9 mouse cellular contexts compared by ENCODE assay signal in the genomic region with DNA sequence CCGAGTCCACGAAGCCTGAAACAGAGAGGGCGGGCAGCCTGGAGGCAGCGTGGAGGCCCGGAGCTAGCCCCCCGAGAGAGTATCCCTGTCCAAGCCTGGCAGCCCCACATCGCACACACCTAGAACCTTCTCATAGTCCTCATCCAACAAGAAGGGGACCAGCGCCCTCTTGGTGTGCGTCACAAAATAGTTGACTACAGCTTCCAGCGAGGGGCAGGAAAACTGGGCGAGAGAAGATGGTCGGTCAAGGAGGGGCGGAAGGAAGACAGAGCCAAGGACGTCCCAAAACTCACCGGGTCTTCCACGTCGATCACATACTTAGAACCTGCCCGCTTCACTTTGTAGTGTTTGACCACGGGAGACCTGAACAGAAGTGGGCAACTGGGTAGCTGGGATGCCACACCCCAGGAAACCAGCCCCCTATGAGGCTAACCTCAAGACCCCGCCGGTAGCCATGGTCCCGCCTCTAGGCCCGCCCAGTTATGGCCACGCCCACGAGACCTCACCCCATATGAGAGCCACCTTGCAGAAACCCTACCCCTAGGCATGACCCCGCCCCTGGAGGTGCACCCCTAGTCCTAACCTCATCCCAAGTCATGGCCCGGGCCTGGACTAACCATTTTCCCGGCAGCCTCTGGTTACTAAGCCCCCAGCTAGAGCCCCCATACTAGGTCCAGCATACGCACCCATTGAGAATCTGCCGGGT. TPM values are rescaled to one million over a fixed set of nuclear protein-coding genes. Genes with fewer than 3 reads are reported as not detected.
DNase-seq lines count a peak whose midpoint lies in the region; ATAC-seq and TF ChIP-seq lines count a peak whose summit lies in the region.
"Had no signal": no experiment of that assay in that cellular context is flagged by ENCODE, and none has a peak within 500 bp of the region (broad histone marks: within the 10 kb centered on the region; RNA-seq: fewer than 3 reads in every experiment).

No protein-coding gene starts in this region.

- no peak for TF ChIP-seq CTCF in cerebellum, adult 2 months (IDR thresholded peaks at IDR 0.05; ENCODE audit: borderline replicate concordance, insufficient read depth, low read depth, low read length)

- H3K4me3 ChIP-seq in kidney, embryonic 15.5 days (replicated peaks) = peak overlapping the region; percentile 20
- no peak overlapping the region; the same call in 1 of the 2 replicates for H3K4me3 ChIP-seq in hindbrain, embryonic 11.5 days (ENCODE audit: low read depth, low read length)
- no peak overlapping the region for H3K4me3 ChIP-seq in midbrain, embryonic 14.5 days (replicated peaks; ENCODE audit: low read depth, low read length)
- no peak overlapping the region for H3K4me3 ChIP-seq in cerebellum, adult 2 months (replicated peaks; ENCODE audit: insufficient read depth, low read depth, low read length)

- no peak for TF ChIP-seq POLR2A in cerebellum, adult 2 months (IDR thresholded peaks at IDR 0.05; ENCODE audit: borderline replicate concordance, insufficient read depth, low read length)

- no peak for DNase-seq in kidney, adult 11 months
- no peak for DNase-seq in hindbrain, embryonic 11.5 days (ENCODE audit: low spot score)
- DNase-seq in midbrain, embryonic 14.5 days = no peak
- no peak for DNase-seq in cerebellum, adult 2 months
- no peak for DNase-seq in layer of hippocampus, postnatal 14 days (ENCODE audit: low spot score in 2 of 2)
- DNase-seq: cerebellum, postnatal 10 days had no signal

- H3K27ac ChIP-seq in kidney, embryonic 15.5 days = no peak overlapping the region
- no peak overlapping the region for H3K27ac ChIP-seq in hindbrain, embryonic 11.5 days (ENCODE audit: low read depth, low read length)
- H3K27ac ChIP-seq in midbrain, embryonic 14.5 days (replicated peaks; ENCODE audit: low read depth, low read length) = no peak overlapping the region
- H3K27ac ChIP-seq in cerebellum, adult 2 months (ENCODE audit: insufficient read depth, low read length) = no peak overlapping the region

- no peaks in the 10 kb centered on the region for H3K36me3 ChIP-seq in kidney, embryonic 15.5 days
- no peaks in the 10 kb centered on the region for H3K36me3 ChIP-seq in hindbrain, embryonic 11.5 days (ENCODE audit: control insufficient read depth, insufficient read depth, low read length)
- peaks cover 27% of the 10 kb centered on the region for H3K36me3 ChIP-seq in midbrain, embryonic 14.5 days (ENCODE audit: control insufficient read depth, insufficient read depth, low read length)

- peak; percentile 44 for ATAC-seq in kidney, embryonic 15.5 days (replicated peaks; ENCODE audit: low FRiP score)
- peak; percentile 33 for ATAC-seq in common myeloid progenitor, adult 5-6 weeks (replicated peaks; ENCODE audit: low read depth, poor library complexity, severe bottlenecking)
- peak; percentile 31 for ATAC-seq in hindbrain, embryonic 11.5 days (ENCODE audit: low FRiP score)
- peak; percentile 32; the same call in 1 of the 2 replicates for ATAC-seq in midbrain, embryonic 14.5 days (ENCODE audit: low FRiP score, low TSS enrichment)
- no peak for ATAC-seq in frontal cortex, adult (ENCODE audit: low TSS enrichment)

- H3K4me2 ChIP-seq in kidney, embryonic 15.5 days = peak overlapping the region; percentile 52
- H3K4me2 ChIP-seq in hindbrain, embryonic 11.5 days (replicated peaks; ENCODE audit: low read depth, low read length) = no peak overlapping the region; the same call in 1 of the 2 replicates
- H3K4me2 ChIP-seq in midbrain, embryonic 14.5 days (ENCODE audit: low read length) = no peak overlapping the region

- H3K9ac ChIP-seq in kidney, embryonic 15.5 days = 0 out of 2 replicates have a peak overlapping the region, but pooled peaks have one; percentile 23
- no peak overlapping the region for H3K9ac ChIP-seq in hindbrain, embryonic 11.5 days (ENCODE audit: low read depth, low read length)
- no peak overlapping the region for H3K9ac ChIP-seq in midbrain, embryonic 14.5 days (replicated peaks; ENCODE audit: low read length)

- H3K27me3 ChIP-seq in kidney, embryonic 15.5 days = peaks cover 14% of the 10 kb centered on the region
- 0 out of 2 replicates have a peak, but pooled peaks cover 2% of the 10 kb centered on the region for H3K27me3 ChIP-seq in hindbrain, embryonic 11.5 days (ENCODE audit: control insufficient read depth, insufficient read depth, low read length)
- H3K27me3 ChIP-seq in midbrain, embryonic 14.5 days (ENCODE audit: control insufficient read depth, insufficient read depth, low read length) = peaks cover 9% of the 10 kb centered on the region; the same call in 1 of the 2 replicates
- no peaks in the 10 kb centered on the region for H3K27me3 ChIP-seq in cerebellum, adult 2 months (ENCODE audit: control insufficient read depth, insufficient read depth, low read length)

- no peaks in the 10 kb centered on the region for H3K9me3 ChIP-seq in kidney, embryonic 15.5 days (replicated peaks)
- no peaks in the 10 kb centered on the region for H3K9me3 ChIP-seq in hindbrain, embryonic 11.5 days (ENCODE audit: control insufficient read depth, low read length)
- H3K9me3 ChIP-seq in midbrain, embryonic 14.5 days (ENCODE audit: control insufficient read depth, low read length) = no peaks in the 10 kb centered on the region

- WGBS in kidney, embryonic 15.5 days = 10% methylated on average over 30 of the region's 30 CpGs
- 6% methylated on average over 30 of the region's 30 CpGs for WGBS in hindbrain, embryonic 11.5 days
- WGBS in midbrain, embryonic 14.5 days = 10% methylated on average over 30 of the region's 30 CpGs
- 25% methylated on average over 30 of the region's 30 CpGs for WGBS in cerebellum, adult 2 months

- H3K4me1 ChIP-seq in kidney, embryonic 15.5 days = peaks cover 12% of the 10 kb centered on the region; the same call in 1 of the 2 replicates
- no peaks in the 10 kb centered on the region for H3K4me1 ChIP-seq in hindbrain, embryonic 11.5 days (replicated peaks; ENCODE audit: control insufficient read depth, insufficient read depth, low read length)
- no peaks in the 10 kb centered on the region for H3K4me1 ChIP-seq in midbrain, embryonic 14.5 days (ENCODE audit: control insufficient read depth, insufficient read depth, low read length)
- H3K4me1 ChIP-seq in cerebellum, adult 2 months (ENCODE audit: control insufficient read depth, insufficient read depth, low read length) = peaks cover 18% of the 10 kb centered on the region

RNA-seq across cellular contexts. Expression of gene Stap2, which starts 5.4 kb away (rescaled TPM):
- polyA plus RNA-seq in kidney, embryonic 15.5 days (2015; fragmentation: Nextera tagmentation; extraction: Ambion mirVana) = 14.5 and 15.5 TPM in 2 replicates
- 0.53 TPM in 1 of 2 replicates, not detected in the other for total RNA-seq in common myeloid progenitor, adult 5-6 weeks (2017)
- polyA plus RNA-seq in hindbrain, embryonic 11.5 days (2014; fragmentation: Nextera tagmentation; extraction: Ambion mirVana) = 5.1 and 6.3 TPM in 2 replicates
- polyA plus RNA-seq in midbrain, embryonic 14.5 days (2014; fragmentation: Nextera tagmentation; extraction: Ambion mirVana) = 5.1 and 5.5 TPM in 2 replicates
- 51.8 and 64.1 TPM in 2 replicates for polyA plus RNA-seq in cerebellum, adult 2 months (2012; rRNA removed)
- 1 to 10 TPM; 4.0 to 4.3 TPM for total RNA-seq in layer of hippocampus, postnatal 14 days (2021)

RNA-seq across cellular contexts. Expression of gene Mpnd, which starts 5.6 kb away (rescaled TPM):
- polyA plus RNA-seq in kidney, embryonic 15.5 days (2015; fragmentation: Nextera tagmentation; extraction: Ambion mirVana) = 97.4 and 103 TPM in 2 replicates
- total RNA-seq in common myeloid progenitor, adult 5-6 weeks (2017) = 33.4 and 70.7 TPM in 2 replicates
- polyA plus RNA-seq in hindbrain, embryonic 11.5 days (2014; fragmentation: Nextera tagmentation; extraction: Ambion mirVana) = 141 and 163 TPM in 2 replicates
- 164 and 169 TPM in 2 replicates for polyA plus RNA-seq in midbrain, embryonic 14.5 days (2014; fragmentation: Nextera tagmentation; extraction: Ambion mirVana)
- 183 and 193 TPM in 2 replicates for polyA plus RNA-seq in cerebellum, adult 2 months (2012; rRNA removed)
- total RNA-seq in layer of hippocampus, postnatal 14 days (2021) = 100 to 1,000 TPM; 112 to 119 TPM

RNA-seq across cellular contexts. Expression of gene Fsd1, which starts 13.6 kb away (rescaled TPM):
- polyA plus RNA-seq in kidney, embryonic 15.5 days (2015; fragmentation: Nextera tagmentation; extraction: Ambion mirVana) = 19.7 and 21.7 TPM in 2 replicates
- not detected in 2 replicates for total RNA-seq in common myeloid progenitor, adult 5-6 weeks (2017)
- 65.0 and 66.5 TPM in 2 replicates for polyA plus RNA-seq in hindbrain, embryonic 11.5 days (2014; fragmentation: Nextera tagmentation; extraction: Ambion mirVana)
- 141 and 188 TPM in 2 replicates for polyA plus RNA-seq in midbrain, embryonic 14.5 days (2014; fragmentation: Nextera tagmentation; extraction: Ambion mirVana)
- polyA plus RNA-seq in cerebellum, adult 2 months (2012; rRNA removed) = 88.0 and 91.3 TPM in 2 replicates
- 10 to 100 TPM; 73.1 to 76.4 TPM for total RNA-seq in layer of hippocampus, postnatal 14 days (2021)

RNA-seq across cellular contexts. Expression of gene Shd, which starts 29.7 kb away (rescaled TPM):
- polyA plus RNA-seq in kidney, embryonic 15.5 days (2015; fragmentation: Nextera tagmentation; extraction: Ambion mirVana) = 28.8 and 30.1 TPM in 2 replicates
- not detected in 2 replicates for total RNA-seq in common myeloid progenitor, adult 5-6 weeks (2017)
- polyA plus RNA-seq in hindbrain, embryonic 11.5 days (2014; fragmentation: Nextera tagmentation; extraction: Ambion mirVana) = 95.2 and 102 TPM in 2 replicates
- 178 and 209 TPM in 2 replicates for polyA plus RNA-seq in midbrain, embryonic 14.5 days (2014; fragmentation: Nextera tagmentation; extraction: Ambion mirVana)
- polyA plus RNA-seq in cerebellum, adult 2 months (2012; rRNA removed) = 122 and 127 TPM in 2 replicates
- total RNA-seq in layer of hippocampus, postnatal 14 days (2021) = 10 to 100 TPM; 38.9 to 44.9 TPM

RNA-seq across cellular contexts. Expression of gene Sh3gl1, which starts 36.5 kb away (rescaled TPM):
- polyA plus RNA-seq in kidney, embryonic 15.5 days (2015; fragmentation: Nextera tagmentation; extraction: Ambion mirVana) = 168 and 175 TPM in 2 replicates
- total RNA-seq in common myeloid progenitor, adult 5-6 weeks (2017) = 27.9 and 30.1 TPM in 2 replicates
- polyA plus RNA-seq in hindbrain, embryonic 11.5 days (2014; fragmentation: Nextera tagmentation; extraction: Ambion mirVana) = 112 and 114 TPM in 2 replicates
- 96.2 and 96.3 TPM in 2 replicates for polyA plus RNA-seq in midbrain, embryonic 14.5 days (2014; fragmentation: Nextera tagmentation; extraction: Ambion mirVana)
- polyA plus RNA-seq in cerebellum, adult 2 months (2012; rRNA removed) = 69.5 and 82.5 TPM in 2 replicates
- 10 to 100 TPM; 64.9 to 67.5 TPM for total RNA-seq in layer of hippocampus, postnatal 14 days (2021)
